Comparison of ENCODE assay signal across 8 mouse cellular contexts in genomic region chrX:96133260-96133659, GRCm38 (mm10). TPM values are rescaled to one million over a fixed set of nuclear protein-coding genes. Genes with fewer than 3 reads are reported as not detected.
A peak's percentile ranks its signal among the peaks of the same experiment; 100 is the strongest.
DNase-seq lines count a peak whose midpoint lies in the region; ATAC-seq and TF ChIP-seq lines count a peak whose summit lies in the region.

No protein-coding gene starts in this region.

- peak; percentile 57 for TF ChIP-seq CTCF in layer of hippocampus, adult 2 months (conservative IDR thresholded peaks at IDR 0.05)
- TF ChIP-seq CTCF in gastrocnemius, adult 2 months (IDR thresholded peaks at IDR 0.05) = peak; percentile 57
- TF ChIP-seq CTCF in kidney, postnatal 0 days (IDR thresholded peaks at IDR 0.05; ENCODE audit: low read depth) = peak; percentile 44; the same call in 1 of the 2 replicates

- ATAC-seq in kidney, postnatal 0 days (replicated peaks; ENCODE audit: low FRiP score, low read depth) = no peak
- ATAC-seq in monocyte, adult 5-6 weeks (replicated peaks; ENCODE audit: insufficient number of reproducible peaks, low FRiP score, low TSS enrichment, poor library complexity, severe bottlenecking) = peak; percentile 53
- ATAC-seq in intestine, embryonic 15.5 days = no peak

- H3K9me3 ChIP-seq in kidney, postnatal 0 days (replicated peaks; ENCODE audit: low read length) = no peaks in the 10 kb centered on the region
- H3K9me3 ChIP-seq in intestine, embryonic 15.5 days = no peaks in the 10 kb centered on the region

- no peaks in the 10 kb centered on the region for H3K27me3 ChIP-seq in kidney, postnatal 0 days (ENCODE audit: insufficient read depth, low read length)
- H3K27me3 ChIP-seq in intestine, embryonic 15.5 days (replicated peaks) = no peaks in the 10 kb centered on the region

- no peak overlapping the region for H3K4me3 ChIP-seq in layer of hippocampus, adult 2 months
- H3K4me3 ChIP-seq in gastrocnemius, adult 2 months = no peak overlapping the region
- H3K4me3 ChIP-seq in kidney, postnatal 0 days (replicated peaks; ENCODE audit: low read depth, low read length) = no peak overlapping the region
- no peak overlapping the region for H3K4me3 ChIP-seq in intestine, embryonic 15.5 days (replicated peaks)

- no peak overlapping the region for H3K9ac ChIP-seq in kidney, postnatal 0 days (ENCODE audit: low read depth, low read length)
- no peak overlapping the region for H3K9ac ChIP-seq in intestine, embryonic 15.5 days

- no peak overlapping the region for H3K4me2 ChIP-seq in kidney, postnatal 0 days (ENCODE audit: low read length)
- H3K4me2 ChIP-seq in intestine, embryonic 15.5 days (replicated peaks) = no peak overlapping the region

- no peak for DNase-seq in layer of hippocampus, adult 2 months (ENCODE audit: low spot score in 2 of 2)
- DNase-seq in layer of hippocampus, adult 18-20 months (ENCODE audit: low spot score in 2 of 2) = no peak
- DNase-seq in T-cell, adult 2 months (ENCODE audit: low spot score) = peak; percentile 37
- peak; percentile 71 for DNase-seq in gastrocnemius, adult 2 months
- peak; percentile 34 for DNase-seq in kidney, postnatal 0 days (ENCODE audit: low spot score)
- DNase-seq in ovary, postnatal 10 days (ENCODE audit: low spot score) = no peak

- intact Hi-C loops in gastrocnemius, adult 2 months (cut with DNase I) = loop anchor here (5.0 kb wide), 2 partner anchors 111 to 176 kb away; partner anchors contain the start of gene Las1l

- H3K36me3 ChIP-seq in kidney, postnatal 0 days (ENCODE audit: insufficient read depth, low read length) = no peaks in the 10 kb centered on the region
- no peaks in the 10 kb centered on the region for H3K36me3 ChIP-seq in intestine, embryonic 15.5 days

- H3K27ac ChIP-seq in layer of hippocampus, adult 2 months = no peak overlapping the region
- H3K27ac ChIP-seq in gastrocnemius, adult 2 months = peak overlapping the region; percentile 68
- H3K27ac ChIP-seq in kidney, postnatal 0 days = no peak overlapping the region
- no peak overlapping the region for H3K27ac ChIP-seq in intestine, embryonic 15.5 days

- H3K4me1 ChIP-seq in kidney, postnatal 0 days (replicated peaks; ENCODE audit: insufficient read depth, low read length) = no peaks in the 10 kb centered on the region
- no peaks in the 10 kb centered on the region for H3K4me1 ChIP-seq in intestine, embryonic 15.5 days (replicated peaks)

- WGBS in kidney, postnatal 0 days = 50% methylated on average over 2 of the region's 2 CpGs
- WGBS in intestine, embryonic 15.5 days = 40% methylated on average over 2 of the region's 2 CpGs

RNA-seq across cellular contexts. Expression of gene Msn, which starts 37.4 kb away (rescaled TPM):
- 10 to 100 TPM; 16.7 to 19.0 TPM for total RNA-seq in layer of hippocampus, adult 2 months (2021)
- 10 to 100 TPM; 19.8 to 20.1 TPM for total RNA-seq in layer of hippocampus, adult 18-20 months (2021)
- 10 to 100 TPM; 23.3 to 33.8 TPM for total RNA-seq in gastrocnemius, adult 2 months (2021)
- polyA plus RNA-seq in kidney, postnatal 0 days (2015; fragmentation: Nextera tagmentation; extraction: Ambion mirVana) = 107 and 113 TPM in 2 replicates
- total RNA-seq in monocyte, adult 5-6 weeks (2017) = 552 to 879 TPM (median 675 TPM) in 3 replicates
- 67.3 and 72.2 TPM in 2 replicates for polyA plus RNA-seq in intestine, embryonic 15.5 days (2015; fragmentation: Nextera tagmentation; extraction: Ambion mirVana)

Comparison
In these comparisons a context has a peak if more than half of its experiments do, and no peak if none do; other contexts are left out.
1. DNase-seq: peak in T-cell, adult 2 months (single experiment), gastrocnemius, adult 2 months (single experiment) and kidney, postnatal 0 days (single experiment); none in layer of hippocampus, adult 2 months (0 of 2), layer of hippocampus, adult 18-20 months (0 of 2) and ovary, postnatal 10 days (single experiment).
2. RNA of gene Msn, which starts 37.4 kb away (total RNA-seq): 552 to 879 TPM in monocyte, adult 5-6 weeks; 23.3 to 33.8 TPM in gastrocnemius, adult 2 months, 19.8 to 20.1 TPM in layer of hippocampus, adult 18-20 months and 16.7 to 19.0 TPM in layer of hippocampus, adult 2 months; every median in the first group is over 10 times any median in the second.
3. Peak in every context shown above with its lines, with median percentiles within 50 percentile points of each other: CTCF ChIP-seq.